Mouse (Mus musculus) heart, postnatal 0 days (tissue): ENCODE measurements around the gene Zfp831. TPM values are rescaled to one million over a fixed set of nuclear protein-coding genes. Genes with fewer than 3 reads are reported as not detected.

Experiments
- ATAC-seq: fragments of 200-750 bp; cut with Nextera tagmentation; 2 replicates; pipeline ENCODE4 v1.8.0; 2017; ENCODE audit warnings: low read depth, moderate number of reproducible peaks, moderate library complexity; ENCODE audit not compliant: insufficient read depth
- DNase-seq: peaks from one replicate; pipeline ENCODE4 v3.0.0-alpha.2; 2016; ENCODE audit warnings: low spot score
- H3K27ac ChIP-seq: fragments of 300-500 bp; sonication (generic); 2 replicates; pipeline ENCODE4 v1.5.1; 2014; ENCODE audit warnings: low read depth, mild to moderate bottlenecking
- H3K27me3 ChIP-seq: fragments of 300-500 bp; sonication (generic); 2 replicates; pipeline ENCODE4 v1.6.1; 2014; ENCODE audit warnings: low read length, mixed read lengths; ENCODE audit not compliant: control insufficient read depth, insufficient read depth
- H3K36me3 ChIP-seq: fragments of 300-500 bp; sonication (generic); replicated peaks from 2 replicates; pipeline ENCODE4 v1.6.1; 2014; ENCODE audit warnings: low read length, mixed read lengths; ENCODE audit not compliant: control insufficient read depth, insufficient read depth
- H3K4me1 ChIP-seq: fragments of 300-500 bp; sonication (generic); 2 replicates; pipeline ENCODE4 v1.6.1; 2014; ENCODE audit warnings: antibody characterized with exemption; ENCODE audit not compliant: control insufficient read depth, insufficient read depth
- H3K4me2 ChIP-seq: fragments of 300-500 bp; sonication (generic); 2 replicates; pipeline ENCODE4 v1.6.1; 2014; ENCODE audit warnings: low read depth, mild to moderate bottlenecking, low read length, moderate library complexity
- H3K4me3 ChIP-seq: fragments of 300-500 bp; sonication (generic); 2 replicates; pipeline ENCODE4 v1.5.1; 2014; ENCODE audit warnings: low read depth, low read length
- H3K9ac ChIP-seq: fragments of 300-500 bp; sonication (generic); replicated peaks from 2 replicates; pipeline ENCODE4 v1.6.1; 2014; ENCODE audit warnings: low read depth, low read length, mixed read lengths
- H3K9me3 ChIP-seq: fragments of 300-500 bp; sonication (generic); replicated peaks from 2 replicates; pipeline ENCODE4 v1.6.1; 2016; ENCODE audit warnings: low read length; ENCODE audit not compliant: control insufficient read depth
- CTCF ChIP-seq: IDR thresholded peaks from 2 replicates; pipeline ENCODE4 v1.5.1; 2016; ENCODE audit warnings: antibody characterized with exemption, control low read depth, low read depth
- EP300 ChIP-seq: IDR thresholded peaks from 2 replicates; pipeline ENCODE4 v1.6.1; 2016; ENCODE audit warnings: antibody characterized with exemption, low read depth
- WGBS: fragments of 180-500 bp; shearing (Covaris S2); extraction: QIAGEN DNeasy Blood & Tissue Kit; methylation state at CpG from one replicate; pipeline ENCODE4 v1.1.7; 2014; 5-methylcytosine and 5-hydroxymethylcytosine counted together
- polyA plus RNA-seq: library from polyadenylated mRNA; unstranded; fragments of >200 nt; fragmentation: Nextera tagmentation; extraction: Ambion mirVana; gene quantifications from 2 replicates; pipeline ENCODE4 v1.2.1, GENCODE M21; 2015
- total RNA-seq: library from RNA; depleted of rRNA; stranded (reverse); fragments of >200 nt; gene quantifications from 2 replicates; pipeline ENCODE4 v1.2.3, GENCODE M21; 2014; ENCODE audit warnings: low replicate concordance; rRNA removed

Gene Zfp831
- total and polyA plus RNA-seq, 2 experiments from 2014 or later, result 0.01 TPM; not detected in 1

DNA sequence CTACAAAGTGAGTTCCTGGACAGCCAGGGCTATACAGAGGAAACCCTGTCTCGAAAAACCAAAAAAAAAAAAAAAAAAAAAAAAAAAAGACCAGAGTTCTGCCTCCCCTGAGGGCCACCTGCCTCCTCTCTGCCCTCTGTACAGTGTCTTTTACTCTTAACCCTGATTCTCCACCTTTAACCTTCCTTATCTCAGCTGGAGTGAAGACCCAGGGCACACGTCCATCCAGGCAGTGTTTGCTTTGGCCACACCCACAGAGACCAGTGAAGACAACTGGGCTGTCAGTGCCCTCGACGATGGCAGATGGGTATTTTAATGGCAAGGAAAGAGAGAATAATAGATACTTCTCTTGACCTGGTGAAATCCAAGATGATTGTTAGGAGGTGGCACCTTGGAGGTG lies 115.9 kb downstream of the Zfp831 start:
- ATAC-seq (no peak), DNase-seq (no peak)
- Histone ChIP-seq H3K4me2 (no peak overlapping the region), H3K4me1 (0 out of 2 replicates have a peak, but pooled peaks cover 7% of the 10 kb centered on the region), H3K9me3 (no peaks in the 10 kb centered on the region), H3K27me3 (peaks cover 13% of the 10 kb centered on the region), H3K9ac (no peak overlapping the region), H3K36me3 (no peaks in the 10 kb centered on the region), H3K4me3 (no peak overlapping the region), H3K27ac (no peak overlapping the region)
- 70% methylated on average over 3 of the region's 4 CpGs for WGBS
- TF ChIP-seq CTCF, result no peak
- TF ChIP-seq EP300, result no peak

Other genes with a start within 250 kb of the Zfp831 start
- 30.1 and 36.0 TPM in 2 replicates for gene Nelfcd, start 227.7 kb upstream of the Zfp831 start, total RNA-seq
- gene Nelfcd, start 227.7 kb upstream of the Zfp831 start, polyA plus RNA-seq, result 56.3 and 60.4 TPM in 2 replicates
- gene Ctsz, start 204.5 kb upstream of the Zfp831 start, total RNA-seq, result 72.8 and 75.9 TPM in 2 replicates
- gene Ctsz, start 204.5 kb upstream of the Zfp831 start, polyA plus RNA-seq, result 61.7 and 64.3 TPM in 2 replicates
- 1.0 TPM in 1 of 2 replicates, not detected in the other for gene Tubb1, start 192.8 kb upstream of the Zfp831 start, total RNA-seq
- 0.73 and 0.74 TPM in 2 replicates for gene Tubb1, start 192.8 kb upstream of the Zfp831 start, polyA plus RNA-seq
- 761 and 1,121 TPM in 2 replicates for gene Atp5e, start 179.4 kb upstream of the Zfp831 start, total RNA-seq
- gene Atp5e, start 179.4 kb upstream of the Zfp831 start, polyA plus RNA-seq, result 2,030 and 2,121 TPM in 2 replicates
- gene Prelid3b, start 170.5 kb upstream of the Zfp831 start, total RNA-seq, result 83.5 and 118 TPM in 2 replicates
- 144 and 155 TPM in 2 replicates for gene Prelid3b, start 170.5 kb upstream of the Zfp831 start, polyA plus RNA-seq
- gene Edn3, start 117.1 kb downstream of the Zfp831 start, total RNA-seq, result not detected in 2 replicates
- gene Edn3, start 117.1 kb downstream of the Zfp831 start, polyA plus RNA-seq, result 0.11 and 0.19 TPM in 2 replicates